Mouse (Mus musculus) inflammation-experienced regulatory T-cells, adult 6 months (primary cell): ENCODE data around the gene Gcnt3. TPM values are rescaled to one million over a fixed set of nuclear protein-coding genes. Genes with fewer than 3 reads are reported as not detected.

Source experiments
- ATAC-seq: one replicate; pipeline ENCODE4 v1.8.0; 2017
- polyA plus RNA-seq, 3 experiments: library from polyadenylated mRNA; unstranded; fragments of 100-300 nt; shearing (Covaris generic); gene quantifications; one replicate each; pipeline ENCODE4 v1.2.1; 2017

Gene Gcnt3
- polyA plus RNA-seq, result not detected

DNA sequence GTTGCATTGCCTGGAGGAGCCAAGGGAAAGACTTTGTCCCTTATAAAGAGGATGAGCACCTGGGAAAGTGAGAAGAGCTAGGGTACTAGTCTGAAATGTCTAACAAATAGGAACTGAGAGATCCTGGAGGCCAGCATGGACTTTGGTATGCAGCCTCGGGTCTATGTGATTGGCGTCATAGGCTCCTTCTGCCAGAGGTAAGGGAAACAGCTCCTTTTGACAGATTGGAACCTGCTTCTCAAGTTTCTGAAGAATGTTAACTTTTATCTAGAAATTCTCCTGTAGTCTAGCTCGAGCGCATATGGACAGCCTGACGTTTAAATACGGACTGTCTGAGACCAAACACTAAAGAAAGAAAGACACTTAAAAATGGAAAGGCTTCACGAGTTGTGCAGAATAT lies at the start of gene Gcnt3:
TSS of gene Gcnt3 (minus strand) at position 101 of the 400 bp plus-strand sequence.
- no peak for ATAC-seq

DNA sequence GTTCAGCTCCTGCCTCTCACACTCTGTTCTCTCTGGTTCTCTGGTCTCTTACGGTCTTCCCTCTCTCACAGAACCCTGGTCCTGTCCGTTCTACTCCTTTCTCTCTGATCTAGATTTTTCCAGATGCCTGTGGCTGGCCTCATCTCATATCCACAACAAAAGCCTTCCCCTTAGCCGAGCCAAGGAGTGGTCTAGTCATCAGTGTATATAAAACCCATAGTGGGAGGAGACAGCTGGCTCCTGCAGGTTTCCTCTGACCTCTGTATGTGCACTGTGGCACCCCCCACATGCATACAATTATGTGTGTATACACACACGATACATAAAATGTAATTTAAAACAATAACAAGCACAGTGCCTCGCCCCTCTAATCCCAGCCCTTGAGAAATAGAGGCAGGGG lies 49.5 kb upstream of the Gcnt3 start:
- ATAC-seq, result no peak

DNA sequence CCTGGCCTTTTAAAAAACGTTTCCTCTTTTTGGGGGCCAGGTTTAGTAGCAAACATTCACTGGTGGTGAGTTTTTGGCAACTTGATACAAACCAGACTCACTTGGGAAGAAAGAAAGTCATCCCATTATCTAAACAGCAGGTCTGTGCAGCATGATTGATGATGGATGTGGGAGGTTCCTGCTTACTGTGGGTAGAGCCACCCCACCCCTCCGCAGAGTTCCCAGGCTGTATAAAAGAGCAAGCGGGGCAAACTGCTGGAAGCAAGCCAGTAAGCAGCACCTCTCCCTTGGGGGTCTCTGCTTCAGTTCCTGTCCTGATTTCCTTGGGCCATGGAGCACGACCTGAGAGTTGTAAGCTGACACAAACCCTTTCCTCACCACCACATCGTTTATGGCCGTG lies 48.2 kb upstream of the Gcnt3 start:
- ATAC-seq, result no peak

DNA sequence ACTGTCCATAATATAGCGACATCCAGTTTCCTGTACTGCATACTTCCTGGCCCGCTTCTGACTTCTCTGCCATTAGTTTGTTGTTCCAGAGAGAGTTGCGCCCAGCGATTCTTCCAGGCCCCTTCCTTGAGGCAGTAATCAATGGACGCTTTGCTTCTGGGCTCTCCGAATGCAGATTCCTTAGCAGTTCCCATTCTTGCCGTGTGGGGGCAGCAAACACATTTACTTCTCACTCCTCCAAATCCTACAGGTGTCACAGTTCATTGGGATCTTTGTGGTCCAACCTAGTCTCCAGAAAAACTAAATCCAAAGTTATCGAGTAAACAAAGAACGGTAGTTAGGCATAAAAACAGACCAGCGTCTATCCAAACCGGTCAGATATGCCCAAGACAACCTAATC lies 46.2 kb upstream of the Gcnt3 start:
- ATAC-seq, result no peak

DNA sequence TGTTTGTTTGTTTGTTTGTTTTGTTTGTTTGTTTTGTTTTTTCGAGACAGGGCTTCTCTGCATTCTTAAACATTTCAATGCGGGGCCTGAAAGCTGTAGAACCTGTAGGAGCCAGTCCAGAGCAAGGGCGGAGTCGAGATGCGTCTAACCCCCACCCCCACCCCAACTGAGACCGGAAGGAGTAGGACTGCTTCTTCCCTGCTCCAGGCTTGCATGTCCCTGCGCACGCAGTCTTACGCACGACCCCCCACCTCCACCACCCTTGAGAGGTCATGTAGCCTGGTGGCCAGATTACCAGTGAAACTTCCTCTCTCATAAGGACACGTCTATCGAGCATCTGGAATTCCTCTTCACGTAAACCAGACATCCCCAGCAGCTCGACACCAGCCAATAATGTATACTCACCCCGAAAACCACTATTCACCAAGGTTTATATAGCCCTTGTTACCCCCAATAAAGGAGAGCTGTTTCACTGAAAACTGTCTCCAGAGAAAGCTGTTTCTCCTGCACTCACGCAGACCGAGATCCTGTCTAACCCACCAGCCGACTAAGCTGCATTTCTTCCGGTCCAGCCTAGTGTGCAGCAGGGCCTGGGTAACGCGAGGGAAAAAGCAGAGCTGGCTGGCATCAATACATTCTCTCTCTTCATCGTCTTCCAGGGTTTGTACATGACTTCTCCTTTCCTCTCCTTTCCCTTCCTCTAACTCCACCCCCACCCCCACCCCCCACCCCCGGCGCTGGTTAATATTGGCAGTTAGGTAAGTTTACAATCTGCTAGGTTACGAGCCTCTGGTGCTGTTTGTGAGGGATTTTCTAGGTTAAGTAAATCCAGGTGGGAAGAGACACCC lies 44.7 kb upstream of the Gcnt3 start:
- ATAC-seq, result no peak

DNA sequence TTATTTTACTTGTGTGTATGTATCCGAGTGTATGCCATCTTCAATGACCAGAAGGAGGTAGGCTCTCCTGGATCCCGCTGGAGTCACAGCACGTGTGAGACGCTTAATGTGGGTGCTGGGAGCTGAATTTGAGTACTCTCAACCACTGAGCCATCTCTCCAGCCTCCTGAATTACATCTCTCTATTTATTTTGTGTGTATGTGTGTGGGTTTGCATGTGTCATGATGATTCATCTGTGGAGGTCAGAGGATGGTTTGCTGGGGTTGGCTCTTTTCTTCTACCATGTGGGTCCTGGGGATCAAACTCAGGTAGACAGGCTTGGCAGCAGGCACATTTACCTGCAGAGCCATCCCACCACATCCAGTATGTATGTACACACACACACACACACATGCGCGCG lies 43.9 kb upstream of the Gcnt3 start:
- no peak for ATAC-seq

DNA sequence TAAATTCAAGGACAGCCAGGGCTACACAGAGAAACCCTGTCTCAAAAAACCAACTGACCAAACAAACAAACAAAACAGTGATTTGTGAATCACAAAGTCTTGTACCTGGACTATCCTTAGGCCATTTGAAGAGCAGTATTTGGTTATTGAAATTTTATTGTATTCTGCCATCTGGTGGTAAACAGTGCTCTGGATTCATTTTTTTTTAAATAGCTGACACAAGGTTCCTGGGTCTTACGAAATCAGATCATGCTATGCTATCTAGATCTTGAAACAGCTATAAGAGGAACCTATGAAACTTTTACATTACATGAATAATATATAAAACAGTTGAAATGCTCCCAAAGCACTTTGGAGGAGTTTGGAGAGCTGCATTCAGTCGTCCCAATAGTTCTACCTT lies 43.1 kb upstream of the Gcnt3 start:
- ATAC-seq, result peak; percentile 38

DNA sequence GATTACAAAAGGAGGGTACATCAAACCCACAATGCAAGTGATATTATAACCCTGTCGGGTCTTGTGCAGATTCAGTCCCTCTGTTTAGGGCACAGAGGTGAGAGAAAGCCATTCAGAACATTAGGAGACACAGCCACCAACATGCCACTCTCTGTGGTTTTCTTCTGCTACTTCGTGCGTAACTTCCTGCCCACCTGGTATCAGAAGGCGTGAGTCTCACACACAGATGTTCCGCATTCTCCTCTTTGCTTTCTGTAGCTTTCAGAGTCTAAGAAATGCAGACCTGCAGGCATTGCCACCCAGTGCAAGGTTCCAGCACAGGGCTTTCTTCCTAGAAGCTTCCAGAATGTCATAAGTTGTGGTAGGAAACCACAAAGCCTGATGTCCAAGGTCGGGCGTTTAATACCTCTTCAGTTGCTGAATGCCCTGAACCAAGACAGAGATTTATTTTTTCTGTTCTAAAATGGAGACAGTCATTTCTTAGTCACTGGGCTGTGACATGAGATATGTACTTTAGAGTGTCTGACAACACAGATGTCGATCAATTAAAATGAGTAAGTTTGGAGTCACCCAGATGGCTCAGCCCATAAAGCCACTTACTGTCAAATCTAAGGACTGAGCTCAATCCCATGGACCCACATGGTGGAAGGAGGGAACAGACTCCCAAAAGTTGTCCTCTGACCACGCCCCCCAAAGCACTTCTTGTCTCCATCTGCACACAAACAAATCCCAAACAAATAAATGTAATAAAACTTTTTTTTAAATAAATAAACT lies 42.3 kb upstream of the Gcnt3 start:
- ATAC-seq, result peak; percentile 82

DNA sequence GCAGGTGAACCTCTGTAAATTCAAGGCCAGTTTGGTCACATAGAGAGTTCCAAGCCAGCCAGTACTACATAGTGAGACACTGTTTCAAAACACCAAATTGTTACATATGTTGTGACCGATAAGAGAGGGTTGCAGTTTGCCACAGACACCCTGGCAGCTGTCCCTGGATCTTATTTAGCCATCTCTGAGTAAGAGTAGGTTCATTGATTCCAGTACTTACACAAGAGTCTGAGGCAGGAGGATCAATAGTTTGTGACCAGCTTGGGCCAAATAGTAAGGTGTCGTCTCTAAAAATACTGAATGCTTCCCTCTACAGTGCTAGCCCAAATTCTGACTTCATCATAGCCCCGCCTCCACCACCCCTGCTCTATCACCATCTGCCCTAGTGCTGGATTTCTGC lies 40.1 kb upstream of the Gcnt3 start:
- no peak for ATAC-seq

DNA sequence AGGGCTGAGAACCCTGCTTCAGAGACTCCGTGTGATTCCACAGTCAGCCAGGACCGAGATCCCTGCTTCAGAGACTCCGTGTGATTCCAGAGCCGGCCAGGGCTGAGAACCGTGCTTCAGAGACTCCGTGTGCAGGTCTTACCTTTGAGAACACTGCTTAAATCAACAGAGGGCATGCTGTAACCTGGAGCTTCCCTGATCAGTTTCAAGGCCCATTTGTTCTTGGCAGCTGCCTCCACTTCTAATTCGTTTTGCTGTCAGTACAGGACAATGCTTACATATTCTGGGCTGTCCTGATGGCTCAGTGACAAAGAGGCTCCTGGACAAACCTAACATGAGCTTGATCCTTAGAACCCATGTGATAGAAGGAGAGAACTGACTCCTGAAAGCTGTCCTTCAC lies 39.3 kb upstream of the Gcnt3 start:
- no peak for ATAC-seq

DNA sequence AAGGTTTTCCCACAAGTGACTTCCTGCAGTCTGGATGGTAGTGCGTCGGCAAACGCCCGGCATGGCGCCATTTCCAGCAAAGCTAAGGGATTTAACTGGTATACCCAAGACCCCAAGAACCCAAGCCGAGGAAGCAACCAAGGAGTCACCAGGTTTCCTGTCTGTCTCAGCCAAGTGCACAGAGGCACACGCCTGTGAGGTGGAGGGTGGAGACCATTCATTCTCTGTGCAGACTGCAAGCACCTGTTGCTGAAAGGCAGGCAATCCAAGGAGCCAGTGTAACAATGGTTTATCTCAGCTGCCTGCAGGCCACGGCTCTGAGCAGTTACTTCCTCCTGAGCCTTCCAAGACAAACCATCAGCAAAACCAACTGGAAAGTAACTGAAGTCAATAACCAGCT lies 34.5 kb upstream of the Gcnt3 start:
- no peak for ATAC-seq

DNA sequence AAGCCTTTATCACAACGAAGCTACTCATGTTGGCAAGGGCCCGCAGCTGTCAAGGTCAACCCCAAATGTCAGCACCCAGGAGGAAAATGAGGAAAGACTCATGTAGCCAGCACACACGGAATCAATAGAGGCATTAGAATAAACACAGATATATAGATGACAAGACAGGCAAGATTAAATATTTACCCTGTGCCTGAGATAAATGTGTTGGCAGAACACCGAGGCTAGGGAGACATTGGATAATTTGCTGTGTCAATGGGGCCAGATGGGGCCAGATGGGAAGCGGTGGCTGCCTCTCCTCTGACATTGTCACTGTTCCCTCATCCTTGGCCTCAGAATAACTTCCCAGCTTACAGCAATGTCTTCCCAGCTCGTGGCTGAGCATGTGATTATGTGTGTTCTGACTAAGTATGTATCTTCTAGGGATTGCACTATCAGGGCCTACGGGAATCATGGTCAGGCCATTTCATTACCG lies 32.1 kb upstream of the Gcnt3 start:
- ATAC-seq, result no peak

DNA sequence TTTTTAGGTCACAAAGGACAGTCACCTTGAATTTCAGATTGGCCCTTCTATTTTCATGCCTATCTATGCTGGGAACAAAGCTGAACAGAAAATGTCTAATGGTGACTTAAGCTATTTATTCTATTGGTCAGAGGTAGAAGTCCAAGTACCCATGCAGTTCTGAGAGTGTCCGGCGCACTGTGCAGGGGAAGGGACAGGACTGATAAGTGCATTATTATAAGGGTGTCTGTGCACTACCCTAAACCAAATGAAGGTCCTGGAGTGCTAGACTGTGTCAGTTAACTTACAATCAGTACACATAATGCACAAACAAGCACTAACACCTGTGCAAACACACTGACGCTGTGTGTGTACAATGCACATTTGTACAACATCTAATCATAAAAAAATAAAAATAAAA lies 29.6 kb upstream of the Gcnt3 start:
- no peak for ATAC-seq

DNA sequence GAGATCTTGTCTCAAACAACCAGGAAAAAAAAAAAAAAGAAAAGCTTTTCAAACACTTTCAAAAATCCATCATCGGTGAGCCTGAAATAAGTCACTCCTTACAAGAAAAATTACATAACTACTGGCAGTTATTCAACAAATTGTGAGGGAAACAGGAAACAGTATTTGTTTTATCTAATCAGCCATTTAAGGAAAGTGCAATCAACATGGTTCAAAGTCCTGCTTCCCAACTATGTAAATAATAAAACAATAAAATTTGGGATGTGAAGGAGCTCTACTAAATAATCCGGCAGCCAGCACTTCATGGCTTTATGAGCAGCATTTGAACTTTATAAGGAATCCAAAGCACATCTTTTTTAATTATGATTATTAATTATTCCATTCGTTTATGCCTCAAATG lies 24.1 kb upstream of the Gcnt3 start:
- ATAC-seq, result no peak

DNA sequence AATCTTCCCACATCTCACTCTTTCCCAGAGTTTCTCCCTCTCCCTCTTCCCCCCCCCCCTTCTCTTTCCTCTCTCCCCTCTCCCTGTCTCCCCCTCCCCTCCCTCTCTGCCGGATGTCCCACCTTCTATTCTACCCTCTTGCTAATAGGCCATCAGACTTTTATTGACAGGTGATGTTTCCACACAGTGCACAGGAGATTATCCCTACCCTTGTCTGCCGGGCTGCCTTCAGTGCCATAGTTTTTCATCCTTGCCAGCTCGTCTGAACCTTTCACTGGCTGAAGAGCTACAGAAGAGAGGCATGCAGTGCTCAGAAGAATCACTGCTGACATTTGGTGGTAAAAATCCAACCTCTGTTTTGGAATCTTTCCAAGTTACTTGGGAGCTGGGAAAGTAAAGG lies 15.5 kb upstream of the Gcnt3 start:
- no peak for ATAC-seq

DNA sequence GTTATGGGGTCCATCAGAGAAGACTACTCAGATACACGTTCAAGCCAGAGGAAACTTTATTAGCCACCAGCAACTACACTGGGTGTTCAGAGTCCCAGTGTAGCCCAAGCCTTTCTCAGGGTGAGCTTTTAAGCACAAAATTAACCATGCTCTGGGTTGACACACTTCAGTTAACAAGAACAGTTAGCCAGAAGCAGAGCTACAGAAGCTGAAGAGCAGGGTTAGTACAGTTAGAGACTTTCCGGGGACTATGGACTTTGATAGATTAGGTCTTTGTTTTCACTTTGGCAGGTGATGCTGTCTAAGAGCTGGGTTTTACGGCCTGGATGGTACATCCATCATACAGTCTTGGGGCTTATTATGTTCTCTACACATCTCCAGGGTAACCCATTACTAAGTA lies 14.8 kb upstream of the Gcnt3 start:
- no peak for ATAC-seq

DNA sequence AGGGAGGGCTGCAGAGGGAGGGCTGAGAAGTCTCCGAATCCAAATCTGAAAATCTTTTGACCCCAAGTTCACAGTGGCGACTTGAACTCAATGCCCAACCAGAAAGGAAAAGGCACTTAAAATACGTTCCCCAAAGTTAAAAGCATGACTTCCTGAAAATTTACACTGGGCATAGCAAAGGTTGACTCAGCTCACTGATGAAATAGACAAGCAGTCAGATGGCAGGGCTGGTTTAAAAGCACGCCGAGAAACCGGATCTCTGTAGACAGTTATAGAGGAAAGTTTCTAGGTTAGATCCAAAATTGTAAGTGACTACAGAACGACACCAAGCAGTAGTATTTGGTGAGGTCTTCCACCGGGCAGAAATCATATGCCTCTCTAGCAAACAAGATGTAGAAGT lies 12.0 kb upstream of the Gcnt3 start:
- ATAC-seq, result no peak

DNA sequence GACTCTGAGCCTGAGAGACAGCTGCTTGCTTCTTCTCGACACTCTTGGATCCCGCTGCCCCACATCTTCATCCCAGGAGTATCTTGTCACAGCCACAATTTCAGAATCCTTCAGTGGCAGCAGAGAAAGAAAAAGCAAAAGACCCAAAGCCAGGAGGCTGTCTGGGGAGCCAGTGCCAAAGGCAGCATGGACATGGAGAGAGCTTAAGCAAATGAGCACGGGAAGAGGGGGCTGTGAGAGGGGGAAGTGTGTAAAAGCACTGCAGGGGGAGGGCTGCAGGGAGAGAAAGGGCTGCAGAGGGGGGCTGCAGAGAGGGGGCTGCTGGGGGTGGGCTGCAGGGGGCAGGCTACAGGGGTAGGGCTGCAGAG lies 11.5 kb upstream of the Gcnt3 start:
- no peak for ATAC-seq

DNA sequence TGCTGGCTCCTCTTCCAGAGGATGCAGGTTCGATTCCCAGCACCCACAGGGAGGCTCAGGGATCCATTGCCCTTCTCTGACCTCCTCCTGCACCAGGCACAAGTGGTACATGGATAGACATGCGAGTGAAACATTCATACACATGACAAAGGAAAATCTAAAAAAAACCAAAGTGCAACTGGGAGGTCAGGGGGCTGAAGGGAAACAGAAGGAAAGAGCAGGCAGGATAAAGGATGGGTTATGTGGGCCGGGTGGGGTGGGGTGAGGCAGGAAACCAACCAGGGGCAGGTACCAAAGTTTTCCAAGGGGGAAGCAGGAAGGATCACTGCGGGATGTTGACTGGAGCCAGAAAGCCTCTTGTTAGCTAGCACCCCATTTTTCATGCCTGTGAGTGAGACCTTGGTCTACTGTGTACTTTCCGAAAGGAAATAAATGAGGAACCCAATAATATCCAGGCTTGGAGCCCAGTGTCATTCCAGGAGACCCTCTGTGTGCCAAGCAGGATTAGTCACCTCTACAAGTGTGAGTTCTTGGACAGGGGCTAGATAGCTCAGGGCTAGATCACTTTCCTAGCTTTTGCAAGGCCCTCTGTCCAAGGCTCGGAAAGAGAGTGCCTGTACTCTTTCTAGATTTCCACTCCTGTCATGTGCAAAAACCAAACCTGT lies 11.0 kb upstream of the Gcnt3 start:
- ATAC-seq, result no peak

DNA sequence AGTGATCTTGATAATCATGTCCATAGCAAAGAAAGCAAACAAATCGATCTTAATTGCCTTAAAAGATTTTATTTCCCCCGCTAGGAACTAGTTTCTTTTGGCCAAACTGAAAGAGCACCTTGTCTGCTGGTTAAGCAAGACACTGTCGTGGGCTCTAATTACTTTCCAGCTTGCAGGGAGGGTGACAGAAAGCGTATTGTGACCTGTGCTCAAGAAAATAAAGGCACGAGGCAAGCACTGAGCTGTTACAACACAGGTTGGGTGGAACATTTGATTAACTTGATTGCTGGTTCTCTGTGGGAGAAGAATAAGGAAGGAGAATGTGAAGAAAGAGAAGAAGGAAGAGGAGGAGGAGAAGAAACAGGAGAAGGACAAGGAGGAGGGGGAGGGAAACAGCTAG lies 10.4 kb upstream of the Gcnt3 start:
- ATAC-seq, result no peak

DNA sequence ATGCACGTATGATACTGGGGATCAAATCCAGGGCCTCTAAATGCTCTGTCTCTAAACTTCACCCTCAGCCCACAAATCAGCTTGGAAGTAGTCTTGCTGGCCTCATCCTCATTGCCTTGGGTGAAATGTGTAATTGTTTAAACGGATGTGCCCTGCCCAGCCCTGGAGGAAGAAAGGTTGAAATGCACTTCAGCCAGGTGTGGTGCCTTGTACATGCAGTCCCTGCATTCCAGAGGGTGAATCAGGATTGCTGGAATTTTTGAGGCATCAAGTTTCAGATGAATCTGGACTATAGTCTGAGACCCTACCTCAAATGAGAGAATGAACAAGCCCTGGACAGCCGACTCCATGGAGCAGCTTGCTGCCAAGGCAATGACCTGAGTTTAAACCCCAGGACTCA lies 10.0 kb upstream of the Gcnt3 start:
- ATAC-seq, result no peak

DNA sequence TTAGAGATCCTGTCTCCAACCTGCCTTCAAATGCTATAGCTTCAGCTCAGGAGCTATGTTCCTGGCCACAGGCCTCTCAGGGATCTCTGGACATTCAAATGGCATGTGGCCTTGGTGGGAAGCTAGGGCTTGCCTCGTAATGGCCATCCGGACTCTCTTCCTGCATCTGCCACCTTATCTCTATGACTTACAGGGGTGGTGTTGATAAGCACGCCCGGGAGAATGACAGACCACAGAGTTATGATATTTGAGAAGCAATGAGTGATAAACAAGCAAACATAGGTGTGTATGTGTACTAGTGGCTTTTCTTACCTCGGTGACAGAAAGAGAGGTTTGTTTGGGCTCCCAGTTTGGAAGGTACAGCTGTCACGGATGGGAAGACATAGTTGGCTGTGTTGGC lies 8.4 kb upstream of the Gcnt3 start:
- no peak for ATAC-seq

DNA sequence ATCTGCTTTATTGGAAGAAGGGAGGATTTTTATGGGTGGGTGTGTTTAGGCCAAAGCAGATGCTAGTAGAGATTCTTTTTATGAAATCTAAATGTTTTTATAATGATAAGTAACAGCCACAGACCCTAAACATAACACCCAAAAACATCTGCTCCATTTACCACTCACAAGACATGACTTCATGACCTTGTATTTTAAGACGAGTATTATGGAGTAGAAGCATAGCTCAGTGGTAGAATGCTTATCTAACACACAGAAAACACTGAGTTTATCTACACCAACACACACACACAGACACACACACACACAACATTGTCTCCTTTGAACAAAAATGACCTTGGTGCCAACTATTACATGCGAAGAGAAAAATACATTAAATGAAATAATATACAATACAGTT lies 7.0 kb upstream of the Gcnt3 start:
- ATAC-seq, result no peak

DNA sequence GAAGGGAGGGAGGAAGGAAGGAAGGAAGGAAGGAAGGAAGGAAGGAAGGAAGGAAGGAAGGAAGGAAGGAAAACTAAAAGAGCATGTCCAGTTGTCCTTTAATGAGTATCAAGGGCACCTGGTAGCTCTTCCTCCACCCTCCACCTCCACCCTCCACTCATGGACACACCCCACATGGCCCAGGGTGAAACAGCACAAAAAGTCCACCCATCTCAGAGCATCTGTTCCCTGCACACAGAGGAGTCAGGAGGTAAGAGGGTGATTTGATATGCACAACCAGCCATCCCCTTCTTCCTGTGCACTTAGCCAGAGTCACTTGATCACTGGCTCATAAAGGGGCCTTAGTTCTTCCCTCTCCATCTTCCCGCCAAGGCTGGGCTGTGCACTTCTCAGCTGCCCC lies 5.0 kb upstream of the Gcnt3 start:
- ATAC-seq, result no peak
